Mouse (Mus musculus) neural tube, embryonic 10.5 days (tissue): Measurements from ENCODE around the gene 1700029F12Rik.

ENCODE experiments used
- DNase-seq: peaks from one replicate; pipeline ENCODE4 v3.0.0-alpha.2; 2017; ENCODE audit warnings: low spot score; ENCODE audit errors: extremely low spot score

The 1700029F12Rik gene

GRCm38 (mm10) chr13:97030075-97030474, 4.1 kb downstream of the 1700029F12Rik start:
- no peak for DNase-seq

- no peak for DNase-seq
Observed at GRCm38 (mm10) chr13:97021906-97022305, 12.3 kb downstream of the 1700029F12Rik start.

DNA sequence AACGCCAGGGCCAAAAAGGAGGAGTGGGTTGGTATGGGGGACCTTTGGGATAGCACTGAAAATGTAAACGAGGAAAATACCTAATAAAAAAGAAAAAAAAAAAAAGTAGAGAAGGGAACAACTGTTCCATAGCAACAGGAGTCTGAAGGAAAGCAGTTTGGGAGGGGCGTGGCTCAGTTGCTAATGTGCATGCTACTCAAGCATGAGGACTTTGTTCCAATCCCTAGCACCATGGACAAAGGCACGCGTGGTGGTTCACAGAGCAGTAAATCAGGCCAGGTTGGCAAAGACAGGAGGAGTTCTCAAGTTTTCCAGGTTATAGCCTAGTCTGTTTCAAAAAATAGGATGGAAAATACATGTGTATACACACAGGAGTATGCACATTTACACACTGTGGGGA, 14.0 kb downstream of the 1700029F12Rik start:
- DNase-seq, result no peak

- no peak for DNase-seq
Observed at GRCm38 (mm10) chr13:97017711-97018110, 16.5 kb downstream of the 1700029F12Rik start.

- no peak for DNase-seq
Observed at GRCm38 (mm10) chr13:97014366-97014765, 19.8 kb downstream of the 1700029F12Rik start.

- DNase-seq, result peak; percentile 67
Observed at GRCm38 (mm10) chr13:97008266-97009153, 25.7 kb downstream of the 1700029F12Rik start.

DNA sequence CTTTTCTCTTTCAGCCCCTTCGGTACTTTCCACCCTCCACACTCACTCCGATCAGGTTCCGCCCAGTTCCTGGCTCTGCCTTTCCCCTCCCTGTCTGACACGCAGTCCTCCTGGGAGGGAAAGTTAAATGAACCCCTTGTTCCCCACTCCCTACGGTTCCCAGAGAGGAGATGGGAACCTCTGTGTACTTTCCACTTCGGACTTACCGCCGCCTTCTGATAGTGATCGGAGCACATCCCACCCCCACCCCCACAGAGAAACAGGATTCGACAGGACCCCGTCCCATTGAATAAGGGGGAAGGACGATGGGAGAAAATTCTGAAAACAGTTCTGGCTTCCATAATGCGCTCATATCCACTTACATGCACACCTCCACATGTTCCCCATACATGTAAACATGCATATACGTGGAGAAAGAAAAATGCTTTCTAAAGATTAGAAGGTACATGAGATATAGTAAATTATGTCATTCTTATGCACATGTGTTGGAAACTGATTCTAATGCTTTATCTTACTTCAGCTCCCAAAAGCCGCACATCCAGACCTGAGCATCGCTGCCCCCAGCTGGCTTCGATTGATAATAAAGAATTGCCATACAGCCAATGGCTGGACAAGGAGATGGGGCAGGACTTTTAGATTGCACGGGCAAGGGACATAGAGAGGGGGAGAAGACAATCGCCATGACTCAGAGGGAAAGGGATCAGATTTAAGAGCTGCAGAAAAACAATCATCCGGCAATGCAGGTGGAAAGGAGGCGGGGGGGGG, 26.5 kb downstream of the 1700029F12Rik start:
- peak; percentile 63 for DNase-seq

DNA sequence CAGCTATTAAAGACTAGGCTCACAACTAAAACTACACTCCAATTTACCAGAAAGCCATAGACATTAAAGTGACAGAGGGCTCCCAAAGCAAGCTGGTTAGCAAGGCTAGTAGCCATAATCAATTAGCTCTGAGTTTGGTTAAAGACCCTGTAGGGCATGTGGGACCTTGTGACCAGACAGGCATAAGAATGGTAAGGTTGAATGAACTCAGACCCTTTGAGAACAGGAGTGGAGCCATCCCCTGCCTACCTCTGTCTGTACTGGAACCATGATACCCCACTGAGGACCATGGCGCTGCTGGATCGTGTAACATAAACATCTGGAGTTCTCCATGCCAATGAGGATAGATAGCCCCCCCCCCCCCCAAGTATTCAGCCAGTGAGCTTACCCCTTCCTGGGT, 27.4 kb downstream of the 1700029F12Rik start:
- peak; percentile 16 for DNase-seq

DNA sequence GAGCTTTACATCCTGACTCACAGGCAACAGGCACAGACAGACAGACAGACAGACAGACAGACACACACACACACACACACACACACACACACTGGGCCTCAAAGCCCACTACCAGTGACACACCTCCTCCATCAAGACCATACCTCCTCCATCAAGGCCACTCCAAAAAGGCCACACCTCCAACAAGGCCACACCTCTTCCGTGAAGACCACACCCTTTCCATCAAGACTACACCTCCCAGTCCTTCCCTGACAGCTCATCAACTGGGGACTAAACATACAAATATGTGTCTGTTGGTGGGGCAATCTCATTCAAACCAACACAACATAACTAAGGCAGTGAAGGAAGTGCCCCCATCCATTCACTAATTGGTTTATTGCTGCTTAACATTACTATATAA, 37.1 kb downstream of the 1700029F12Rik start:
- no peak for DNase-seq

DNA sequence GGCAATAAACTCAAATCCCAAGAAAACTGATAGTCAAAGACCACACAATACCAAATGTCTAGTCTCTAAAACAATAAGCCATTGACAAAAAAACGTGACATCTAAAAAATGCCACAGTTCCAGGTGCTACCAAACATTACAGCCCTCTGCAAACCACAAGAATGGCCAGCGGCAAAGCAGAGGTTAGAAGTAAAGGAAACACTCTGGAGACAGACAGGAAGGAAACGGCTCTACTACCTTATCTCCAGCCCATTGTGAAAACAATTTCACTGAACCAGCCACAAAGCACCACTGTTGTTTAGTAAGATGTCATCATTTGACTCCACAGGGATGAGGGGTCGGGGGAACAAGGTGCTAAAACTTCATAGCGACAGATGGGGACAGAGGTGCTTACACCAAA, 38.9 kb downstream of the 1700029F12Rik start:
- DNase-seq, result no peak

DNA sequence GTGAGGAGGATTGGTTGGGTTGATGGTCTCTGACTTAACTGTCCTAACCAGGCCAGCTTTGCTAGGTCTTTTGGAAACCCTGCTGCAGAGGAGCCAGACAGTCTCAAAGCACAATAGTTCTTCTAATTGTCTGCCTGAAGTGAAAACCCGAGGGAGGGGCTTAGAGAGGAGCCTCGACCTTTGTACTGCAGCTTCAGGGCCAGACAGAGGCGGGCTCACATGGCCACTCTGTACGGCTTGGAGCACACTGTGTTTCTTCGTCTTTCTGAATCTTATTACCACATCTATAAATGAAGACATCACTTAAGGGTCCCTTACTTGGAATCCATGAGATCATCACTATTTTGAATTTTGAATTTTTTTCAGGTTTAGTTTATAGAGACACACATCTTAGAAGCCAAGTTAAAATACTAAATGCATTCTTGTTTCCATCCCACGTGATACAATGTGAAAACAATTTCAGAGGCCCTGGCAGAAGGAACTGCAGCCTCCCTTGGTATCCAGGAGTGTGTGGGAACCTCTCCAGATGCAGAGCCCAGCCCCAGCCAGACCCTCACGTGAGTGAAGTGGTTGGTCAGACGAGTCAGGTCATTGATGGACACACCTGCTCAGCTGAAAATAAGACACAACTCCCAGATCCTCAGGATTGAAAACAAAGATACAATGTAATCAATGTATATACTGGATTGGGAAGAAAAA, 40.7 kb downstream of the 1700029F12Rik start:
- no peak for DNase-seq

- no peak for DNase-seq
Observed at GRCm38 (mm10) chr13:96990561-96991265, 43.4 kb downstream of the 1700029F12Rik start.

DNA sequence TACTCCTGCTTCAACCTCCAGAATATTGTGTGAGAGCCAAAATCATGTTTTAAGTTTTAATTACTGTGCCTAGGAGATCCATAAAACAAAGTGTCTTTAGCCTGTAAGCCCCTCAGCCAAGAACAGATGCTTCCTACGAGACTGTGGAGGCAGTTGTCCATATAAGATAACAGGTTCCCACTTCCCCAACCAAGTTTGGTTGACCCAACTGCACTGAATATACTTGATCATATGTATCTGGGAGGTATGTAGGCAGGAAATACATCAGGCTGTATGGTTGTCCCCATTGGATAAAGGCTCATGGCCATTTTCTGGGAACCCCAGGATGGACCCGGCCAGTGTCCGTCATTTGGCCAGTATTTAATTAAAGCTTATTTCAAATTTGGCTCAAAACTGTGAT, 44.1 kb downstream of the 1700029F12Rik start:
- DNase-seq, result no peak

GRCm38 (mm10) chr13:96989129-96989528, 45.0 kb downstream of the 1700029F12Rik start:
- no peak for DNase-seq

DNA sequence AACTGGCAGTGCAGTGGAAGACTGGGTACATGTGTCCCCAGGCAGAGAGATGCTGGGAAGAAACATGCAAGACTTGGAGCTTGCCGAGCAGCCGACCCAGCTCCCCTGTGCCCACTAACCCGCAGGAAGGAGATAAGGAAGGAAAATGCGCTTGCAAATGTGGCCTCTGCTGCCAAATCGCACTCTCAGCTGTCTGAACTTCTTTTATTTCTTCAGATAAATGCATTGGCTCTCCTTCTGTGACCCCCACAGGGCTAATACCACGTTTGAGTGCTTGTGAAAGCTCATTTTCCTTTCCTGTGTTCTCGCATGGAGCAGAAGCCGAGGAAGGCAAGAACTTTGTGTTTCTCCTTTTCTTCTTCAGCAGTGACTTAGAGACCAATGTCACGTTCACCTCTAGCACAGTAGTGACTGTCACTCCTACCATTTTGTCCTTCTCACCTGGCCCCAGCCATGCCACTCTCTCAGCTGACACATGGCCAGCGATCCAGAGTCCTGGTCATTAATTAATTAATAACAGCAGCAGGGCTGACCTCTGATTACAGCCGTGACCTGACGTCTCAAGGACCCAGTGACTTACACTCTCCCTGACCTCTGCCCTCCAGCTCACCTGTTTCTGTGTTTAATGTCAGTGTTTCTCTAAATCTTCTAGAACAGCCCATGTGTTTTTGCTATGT, 48.4 kb downstream of the 1700029F12Rik start:
- DNase-seq, result no peak

DNA sequence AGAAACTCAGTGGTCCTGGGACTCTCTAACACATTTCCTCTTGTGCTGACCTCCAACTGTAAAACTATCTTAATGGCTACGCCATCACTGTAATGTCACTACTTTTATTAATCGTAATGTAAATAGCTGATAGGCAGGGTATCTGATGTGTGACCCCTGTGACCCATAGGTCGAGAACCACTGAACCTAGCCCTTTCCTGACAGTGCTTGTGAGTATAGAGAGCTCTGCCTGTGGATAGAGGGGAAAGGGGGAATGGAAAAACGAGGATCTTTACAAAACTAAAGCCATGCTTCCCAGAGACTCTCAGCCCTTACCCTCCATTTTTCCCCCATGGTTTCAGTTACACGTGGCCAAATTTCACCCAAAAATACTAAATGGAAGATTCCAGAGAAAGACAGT, 49.5 kb downstream of the 1700029F12Rik start:
- no peak for DNase-seq

DNA sequence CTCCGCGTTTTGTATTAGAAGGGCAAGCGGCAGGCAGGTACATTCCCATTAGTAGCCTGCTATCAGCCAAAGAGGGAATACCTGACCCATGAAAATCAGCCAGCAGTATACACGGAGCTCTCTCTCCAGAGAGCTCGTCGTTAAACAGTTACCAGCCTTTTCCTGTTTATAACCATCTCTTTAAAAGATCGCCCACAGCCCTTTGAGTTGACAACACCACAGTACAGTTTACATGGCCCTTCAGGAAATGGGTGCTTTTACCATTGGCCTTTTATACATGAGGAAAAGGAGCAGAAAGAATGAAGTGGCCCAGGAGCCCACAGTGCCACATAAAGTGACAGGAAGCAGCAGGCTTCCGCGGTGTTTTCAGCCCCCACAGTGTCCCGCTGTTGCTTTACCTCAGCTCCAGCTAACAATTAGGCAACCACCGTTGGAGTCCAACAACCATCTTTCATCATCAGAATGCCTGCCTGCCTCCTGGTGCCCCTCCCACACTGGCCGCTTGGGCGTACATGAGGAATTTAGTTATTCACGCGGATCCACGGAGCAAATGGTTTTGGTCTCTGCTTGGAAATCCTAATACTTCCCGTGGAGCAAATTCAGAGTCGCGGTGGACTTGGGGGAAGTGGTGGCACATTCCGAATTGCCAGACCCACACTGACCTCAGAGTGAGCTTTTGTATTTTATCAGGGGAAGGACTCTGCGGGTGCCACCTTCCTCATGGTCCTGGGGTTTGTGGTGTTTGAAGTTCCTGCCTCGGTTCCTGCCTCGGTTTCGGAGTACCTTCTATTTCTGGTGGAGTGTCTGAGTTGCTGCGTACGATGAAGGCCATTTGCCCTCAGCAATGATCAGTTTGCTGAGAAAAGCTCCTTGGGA, 50.7 kb downstream of the 1700029F12Rik start:
- peak; percentile 16 for DNase-seq

- no peak for DNase-seq
Observed at GRCm38 (mm10) chr13:96980561-96980960, 53.6 kb downstream of the 1700029F12Rik start.

DNA sequence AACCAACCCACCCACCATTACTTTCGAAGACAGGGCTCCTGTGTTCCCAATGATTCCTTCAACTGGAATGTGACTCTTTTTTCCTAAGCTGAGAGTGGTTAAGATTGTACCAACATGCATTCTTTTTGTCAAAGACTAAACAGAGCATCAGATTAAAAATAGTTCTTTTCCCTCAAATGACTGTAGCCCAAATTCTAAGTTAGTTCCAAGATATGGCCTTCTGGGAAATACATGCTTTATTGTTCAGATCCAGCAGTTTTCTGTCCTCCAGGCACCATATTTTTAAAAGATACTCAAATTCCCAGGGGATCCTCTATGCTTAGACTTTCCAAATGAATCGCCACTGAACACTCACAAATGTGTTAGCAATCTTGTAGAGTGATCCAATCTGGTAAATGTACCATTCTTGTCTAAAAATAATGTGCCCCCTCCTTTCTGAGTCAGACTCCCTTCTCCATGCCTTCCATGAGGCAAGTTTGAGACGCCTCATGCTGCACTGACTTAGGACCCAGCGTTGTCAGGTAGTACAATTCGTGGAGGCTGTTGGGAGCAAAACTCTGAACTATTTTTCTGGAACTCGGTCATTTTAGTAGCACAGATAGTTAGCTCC, 57.1 kb downstream of the 1700029F12Rik start:
- no peak for DNase-seq
